Mouse (Mus musculus) liver (tissue): Measurements from ENCODE around the gene Hacd3.

Source experiments
- DNase-seq: peaks from one replicate; pipeline ENCODE4 v3.0.0-alpha.2; 2020; ENCODE audit warnings: mixed read lengths

Hacd3 gene

DNA sequence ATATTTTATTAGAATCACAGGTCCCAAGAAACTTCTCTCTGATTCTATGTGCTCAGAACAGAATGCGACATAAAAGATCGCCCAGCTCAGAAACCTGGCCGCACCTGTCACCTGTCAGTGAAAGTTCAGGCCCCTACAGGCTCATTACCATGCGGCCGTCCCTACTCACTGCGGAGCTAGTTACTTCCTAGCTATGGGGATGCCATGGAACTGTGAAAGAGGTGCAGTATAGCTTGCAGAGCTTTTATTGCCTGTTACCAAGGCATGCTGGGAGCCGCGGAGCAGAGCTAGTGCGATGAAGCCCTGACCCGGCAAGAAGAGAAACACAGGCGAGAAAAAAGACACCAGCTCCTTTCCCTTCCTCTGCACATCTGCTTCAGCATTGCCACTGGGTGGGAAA is 77.5 kb downstream of the Hacd3 start:
- no peak for DNase-seq

DNA sequence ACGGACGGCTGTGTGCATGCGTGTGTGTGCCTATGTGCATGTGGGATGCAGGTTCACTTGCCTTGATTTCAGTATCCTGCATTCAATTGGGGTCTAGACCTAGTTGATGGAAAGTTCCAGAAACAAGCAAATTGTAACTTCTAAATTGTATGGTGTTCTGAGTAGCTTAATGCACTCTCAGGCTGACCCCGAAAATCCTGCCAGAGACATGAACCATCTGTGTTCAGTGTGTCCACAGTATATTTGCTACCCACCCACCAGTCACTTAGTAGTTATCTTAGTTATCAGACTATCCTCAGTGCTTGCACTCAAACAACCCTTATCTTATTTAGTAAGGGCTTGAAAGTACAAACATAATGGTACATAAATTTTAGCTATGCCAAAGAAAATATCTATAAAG is 79.8 kb downstream of the Hacd3 start:
- DNase-seq, result no peak

DNA sequence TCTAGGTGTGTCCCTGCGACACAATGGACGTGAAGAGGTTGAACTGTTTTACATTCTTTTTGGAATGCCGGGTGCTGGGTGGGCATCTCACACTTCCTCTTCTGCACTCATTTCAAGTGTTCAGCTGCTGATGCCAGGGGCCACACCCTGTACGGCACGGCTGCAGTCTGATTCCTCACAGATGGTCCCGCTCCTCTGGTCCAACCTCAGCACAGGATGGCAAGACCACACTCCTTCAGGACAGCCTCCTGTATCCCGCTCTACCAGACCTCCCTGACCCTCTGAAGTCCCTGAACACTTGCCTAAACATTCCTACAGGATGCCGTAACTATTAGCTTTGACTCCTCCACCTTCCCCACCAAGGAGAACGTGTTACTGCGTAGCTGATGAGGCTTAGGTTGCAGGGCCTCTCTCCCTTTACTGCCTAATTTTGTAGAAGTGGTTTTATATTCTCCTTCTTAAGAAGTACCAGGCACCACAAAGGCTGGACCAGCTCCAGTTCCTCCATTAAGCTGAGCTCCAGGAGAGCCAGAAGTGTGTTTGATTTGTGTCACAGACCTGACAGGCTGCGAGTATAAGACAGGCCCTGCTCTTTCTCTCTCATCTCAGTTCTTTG is 80.7 kb downstream of the Hacd3 start:
- DNase-seq, result no peak

DNA sequence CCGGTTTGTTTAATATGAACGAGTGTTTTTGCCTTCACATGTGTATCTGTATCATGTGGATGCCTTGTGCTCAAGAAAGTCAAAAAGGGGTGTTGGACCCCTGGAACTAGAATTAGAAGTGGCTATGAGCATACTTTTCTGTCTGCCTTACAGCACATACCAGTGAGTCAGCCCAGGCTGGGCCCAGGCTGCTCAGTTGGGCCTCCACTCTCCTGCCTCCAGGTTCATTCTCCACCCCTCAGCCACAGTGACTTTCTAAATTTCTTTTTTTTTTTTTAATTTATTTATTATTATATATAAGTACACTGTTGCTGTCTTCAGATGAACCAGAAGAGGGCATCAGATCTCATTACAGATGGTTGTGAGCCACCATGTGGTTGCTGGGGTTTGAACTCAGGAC is 81.7 kb downstream of the Hacd3 start:
- no peak for DNase-seq

DNA sequence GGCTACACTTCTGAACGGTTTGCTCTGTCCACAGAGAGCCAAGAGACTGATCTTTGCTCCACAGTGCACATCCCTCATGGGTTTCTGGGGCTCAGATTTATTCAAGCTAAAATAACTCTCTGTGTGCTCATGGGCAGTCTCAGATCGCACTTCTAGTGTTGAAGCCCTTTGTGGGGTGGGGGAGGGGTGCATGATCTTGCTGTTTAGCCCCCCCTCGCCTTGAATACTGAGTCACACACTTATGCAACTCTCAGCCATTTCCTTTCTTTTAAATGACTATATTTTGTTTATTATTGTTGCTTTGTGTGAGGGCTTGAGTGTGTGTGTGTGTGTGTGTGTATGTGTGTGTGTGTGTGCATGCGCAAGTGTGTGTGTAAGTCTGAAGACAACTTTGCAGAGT is 82.2 kb downstream of the Hacd3 start:
- no peak for DNase-seq

DNA sequence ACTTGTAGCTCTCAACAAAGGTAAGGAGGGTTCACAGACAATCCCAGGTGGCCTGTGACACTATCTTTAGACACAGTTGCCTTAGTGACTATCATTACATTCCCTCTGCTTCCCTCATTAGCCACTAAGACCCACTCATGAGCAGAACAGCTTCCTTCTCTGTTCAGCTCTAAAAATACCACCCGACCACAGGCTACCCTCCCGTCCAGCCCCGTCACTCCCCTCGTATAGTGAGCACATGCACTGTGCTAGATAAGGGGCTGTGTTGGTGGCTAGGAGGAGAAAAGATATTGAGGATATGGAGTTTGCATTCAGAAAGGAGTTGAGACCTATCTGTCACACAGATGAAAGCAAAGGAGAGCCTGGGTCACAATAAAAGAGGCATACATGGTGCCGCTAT is 83.0 kb downstream of the Hacd3 start:
- DNase-seq, result peak; percentile 64

DNA sequence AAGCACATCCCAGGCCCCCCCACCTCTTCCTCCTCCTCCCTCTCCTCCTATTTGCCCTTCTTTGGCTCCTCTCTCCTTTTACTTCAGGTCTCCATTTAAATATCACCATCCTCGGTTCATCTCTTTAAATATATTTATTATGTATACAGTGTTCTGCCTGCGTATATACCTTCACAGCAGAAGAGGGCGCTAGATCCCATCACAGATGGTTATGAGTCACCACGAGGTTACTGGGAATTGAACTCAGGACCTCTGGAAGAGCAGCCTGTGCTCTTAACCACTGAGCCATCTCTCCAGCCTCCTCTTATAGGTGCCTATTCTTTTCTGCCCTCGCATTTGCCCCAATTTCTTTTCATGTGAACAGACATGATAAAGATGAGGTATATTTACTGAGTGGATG is 84.0 kb downstream of the Hacd3 start:
- DNase-seq, result no peak
